Mouse (Mus musculus) spleen, adult 2 months (tissue): ENCODE data around the gene 4930564D02Rik.

Experiments used
- CTCF ChIP-seq: fragments of 200-500 bp; IDR thresholded peaks from 2 replicates; pipeline ENCODE4 v1.5.1; 2011; ENCODE audit warnings: mild to moderate bottlenecking, inconsistent platforms; ENCODE audit not compliant: insufficient read depth, insufficient read length, insufficient replicate concordance; ENCODE audit errors: extremely low read depth
- POLR2A ChIP-seq: fragments of 200-500 bp; IDR thresholded peaks from 2 replicates; pipeline ENCODE4 v1.6.1; 2011; ENCODE audit warnings: low read depth, low read length, inconsistent platforms

DNA sequence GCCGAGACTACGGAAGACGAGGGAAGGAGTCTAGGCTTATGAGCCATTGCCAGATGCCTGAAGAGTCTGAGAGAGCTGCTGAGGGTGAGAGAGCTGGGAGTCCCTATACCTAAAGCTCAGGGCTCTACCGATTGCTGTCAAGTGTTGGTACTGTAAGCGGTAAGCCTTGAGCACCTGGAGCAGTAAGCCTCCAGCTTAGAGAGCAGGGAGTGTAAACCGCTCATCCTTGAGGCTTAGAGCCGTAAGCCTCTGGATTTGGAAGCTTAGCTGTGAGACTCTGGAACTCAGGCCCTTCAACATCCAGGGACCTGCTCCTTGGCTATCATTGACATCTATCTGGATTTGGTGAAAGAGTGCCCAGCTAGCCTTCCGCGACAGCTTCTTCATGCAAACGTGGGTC is 5.9 kb downstream of the 4930564D02Rik start:
- TF ChIP-seq POLR2A (no peak), CTCF (no peak)
